Mouse (Mus musculus): ENCODE measurements around the gene Ttf2. TPM values are rescaled to one million over a fixed set of nuclear protein-coding genes. Genes with fewer than 3 reads are reported as not detected.
A peak's percentile ranks its signal among the peaks of the same experiment; 100 is the strongest.

The Ttf2 gene
- polyA plus RNA-seq, 1 experiment from 2014 or later = 12.3 TPM

DNA sequence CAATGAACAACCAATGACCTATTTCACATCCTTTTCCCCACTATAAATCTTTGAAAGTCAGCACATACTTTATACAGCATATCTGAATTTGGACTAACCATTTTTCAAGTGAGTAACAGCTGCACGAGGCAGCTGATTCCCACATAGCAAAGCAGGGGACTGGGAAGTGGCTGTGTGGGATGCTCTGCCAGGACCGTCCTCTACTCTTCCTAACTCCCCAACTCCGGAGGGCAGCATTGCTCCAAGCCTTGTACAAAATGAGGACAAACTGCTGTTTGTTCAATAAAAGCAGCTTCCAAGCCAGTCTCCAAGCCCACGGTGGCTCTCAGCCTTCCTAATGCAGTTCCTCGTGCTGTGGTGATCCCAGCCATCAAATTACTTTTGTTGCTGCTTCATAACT lies 58.8 kb downstream of the Ttf2 start:
- 32% methylated on average over 5 of the region's 5 CpGs for WGBS

DNA sequence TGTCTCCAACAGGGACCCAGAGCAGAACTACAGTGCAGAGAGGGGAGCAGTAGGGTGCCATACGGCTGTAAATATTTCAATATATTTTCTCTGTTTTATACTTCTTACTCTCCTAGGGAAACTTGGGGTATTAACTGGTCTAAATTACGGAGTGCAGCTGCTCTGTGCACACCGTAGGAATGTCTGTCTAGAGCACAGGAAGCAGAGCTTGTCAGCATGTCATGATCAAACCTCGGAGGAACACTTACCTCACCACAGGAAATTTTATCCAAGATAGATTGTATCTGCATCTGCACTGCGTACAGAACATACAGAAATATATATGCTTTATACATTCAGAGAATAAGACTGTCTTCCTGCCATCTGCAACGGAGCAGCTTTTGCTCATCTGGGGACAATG lies 60.9 kb downstream of the Ttf2 start:
- no peaks in the 10 kb centered on the region for H3K27me3 ChIP-seq (ENCODE audit: control insufficient read depth, insufficient read depth, low read length)
- WGBS = 38% methylated on average over 6 of the region's 6 CpGs
- H3K9ac ChIP-seq (ENCODE audit: low read length) = no peak overlapping the region
- no peaks in the 10 kb centered on the region for H3K36me3 ChIP-seq (ENCODE audit: control insufficient read depth, insufficient read depth, low read length)
- no peaks in the 10 kb centered on the region for H3K9me3 ChIP-seq (replicated peaks; ENCODE audit: control insufficient read depth, low read length)
- ATAC-seq (ENCODE audit: insufficient read depth, low FRiP score) = no peak
- no peak overlapping the region for H3K27ac ChIP-seq (ENCODE audit: low read length)
- H3K4me1 ChIP-seq (ENCODE audit: control insufficient read depth, insufficient read depth, low read length) = peaks cover 3% of the 10 kb centered on the region; the same call in 1 of the 2 replicates
- no peak overlapping the region for H3K4me3 ChIP-seq (replicated peaks; ENCODE audit: low read length)
- 0 out of 2 replicates have a peak overlapping the region, but pooled peaks have one; percentile 3 for H3K4me2 ChIP-seq (ENCODE audit: low read depth, low read length)

More for the DNA sequence above, 58.8 kb downstream of the Ttf2 start:
- Histone ChIP-seq H3K4me3 (replicated peaks; ENCODE audit: low read length) (no peak overlapping the region), H3K27ac (ENCODE audit: low read length) (peak overlapping the region; percentile 61; the same call in 1 of the 2 replicates), H3K9ac (ENCODE audit: low read length) (no peak overlapping the region; the same call in 1 of the 2 replicates), H3K9me3 (replicated peaks; ENCODE audit: control insufficient read depth, low read length) (no peaks in the 10 kb centered on the region), H3K4me2 (ENCODE audit: low read depth, low read length) (no peak overlapping the region), H3K27me3 (ENCODE audit: control insufficient read depth, insufficient read depth, low read length) (no peaks in the 10 kb centered on the region), H3K36me3 (ENCODE audit: control insufficient read depth, insufficient read depth, low read length) (no peaks in the 10 kb centered on the region), H3K4me1 (ENCODE audit: control insufficient read depth, insufficient read depth, low read length) (peaks cover 3% of the 10 kb centered on the region; the same call in 1 of the 2 replicates)
- no peak for ATAC-seq (ENCODE audit: insufficient read depth, low FRiP score)

GRCm38 (mm10) chr3:100906916-100907315 lies 62.5 kb downstream of the Ttf2 start:
- ATAC-seq (ENCODE audit: insufficient read depth, low FRiP score) = no peak
- Histone ChIP-seq H3K9me3 (replicated peaks; ENCODE audit: control insufficient read depth, low read length) (no peaks in the 10 kb centered on the region), H3K27ac (ENCODE audit: low read length) (no peak overlapping the region), H3K4me3 (replicated peaks; ENCODE audit: low read length) (no peak overlapping the region), H3K36me3 (ENCODE audit: control insufficient read depth, insufficient read depth, low read length) (no peaks in the 10 kb centered on the region), H3K4me1 (ENCODE audit: control insufficient read depth, insufficient read depth, low read length) (peaks cover 3% of the 10 kb centered on the region; the same call in 1 of the 2 replicates), H3K9ac (ENCODE audit: low read length) (no peak overlapping the region), H3K27me3 (ENCODE audit: control insufficient read depth, insufficient read depth, low read length) (no peaks in the 10 kb centered on the region), H3K4me2 (ENCODE audit: low read depth, low read length) (no peak overlapping the region)
- 34% methylated on average over 3 of the region's 3 CpGs for WGBS

DNA sequence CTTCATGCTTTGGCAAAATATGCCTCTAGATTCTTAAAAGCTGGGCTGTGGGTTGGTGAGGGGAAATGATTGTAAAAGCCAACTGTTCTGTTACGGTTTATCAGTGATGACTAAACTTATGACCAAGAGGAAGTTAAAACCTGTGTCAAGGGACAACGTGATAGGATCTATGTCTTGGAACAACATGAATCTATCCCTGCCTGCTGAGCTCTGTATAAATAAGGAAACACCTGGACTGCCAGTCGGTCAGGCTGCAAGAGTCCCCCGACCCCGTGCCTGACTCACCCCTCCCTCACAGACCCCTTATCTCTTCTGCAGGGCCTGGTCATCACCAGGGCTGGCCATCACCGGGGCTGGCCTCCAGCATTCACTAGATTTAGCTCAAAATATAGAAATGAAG lies 63.3 kb downstream of the Ttf2 start:
- H3K9ac ChIP-seq (ENCODE audit: low read length) = no peak overlapping the region
- H3K27ac ChIP-seq (ENCODE audit: low read length) = no peak overlapping the region
- H3K27me3 ChIP-seq (ENCODE audit: control insufficient read depth, insufficient read depth, low read length) = no peaks in the 10 kb centered on the region
- no peak for ATAC-seq (ENCODE audit: insufficient read depth, low FRiP score)
- H3K4me3 ChIP-seq (replicated peaks; ENCODE audit: low read length) = no peak overlapping the region
- H3K9me3 ChIP-seq (replicated peaks; ENCODE audit: control insufficient read depth, low read length) = no peaks in the 10 kb centered on the region
- H3K36me3 ChIP-seq (ENCODE audit: control insufficient read depth, insufficient read depth, low read length) = no peaks in the 10 kb centered on the region
- peaks cover 3% of the 10 kb centered on the region; the same call in 1 of the 2 replicates for H3K4me1 ChIP-seq (ENCODE audit: control insufficient read depth, insufficient read depth, low read length)
- H3K4me2 ChIP-seq (ENCODE audit: low read depth, low read length) = no peak overlapping the region
- WGBS = 33% methylated on average over 6 of the region's 6 CpGs

GRCm38 (mm10) chr3:100895500-100895899 lies 74.0 kb downstream of the Ttf2 start:
- 78% methylated on average over 6 of the region's 6 CpGs for WGBS

DNA sequence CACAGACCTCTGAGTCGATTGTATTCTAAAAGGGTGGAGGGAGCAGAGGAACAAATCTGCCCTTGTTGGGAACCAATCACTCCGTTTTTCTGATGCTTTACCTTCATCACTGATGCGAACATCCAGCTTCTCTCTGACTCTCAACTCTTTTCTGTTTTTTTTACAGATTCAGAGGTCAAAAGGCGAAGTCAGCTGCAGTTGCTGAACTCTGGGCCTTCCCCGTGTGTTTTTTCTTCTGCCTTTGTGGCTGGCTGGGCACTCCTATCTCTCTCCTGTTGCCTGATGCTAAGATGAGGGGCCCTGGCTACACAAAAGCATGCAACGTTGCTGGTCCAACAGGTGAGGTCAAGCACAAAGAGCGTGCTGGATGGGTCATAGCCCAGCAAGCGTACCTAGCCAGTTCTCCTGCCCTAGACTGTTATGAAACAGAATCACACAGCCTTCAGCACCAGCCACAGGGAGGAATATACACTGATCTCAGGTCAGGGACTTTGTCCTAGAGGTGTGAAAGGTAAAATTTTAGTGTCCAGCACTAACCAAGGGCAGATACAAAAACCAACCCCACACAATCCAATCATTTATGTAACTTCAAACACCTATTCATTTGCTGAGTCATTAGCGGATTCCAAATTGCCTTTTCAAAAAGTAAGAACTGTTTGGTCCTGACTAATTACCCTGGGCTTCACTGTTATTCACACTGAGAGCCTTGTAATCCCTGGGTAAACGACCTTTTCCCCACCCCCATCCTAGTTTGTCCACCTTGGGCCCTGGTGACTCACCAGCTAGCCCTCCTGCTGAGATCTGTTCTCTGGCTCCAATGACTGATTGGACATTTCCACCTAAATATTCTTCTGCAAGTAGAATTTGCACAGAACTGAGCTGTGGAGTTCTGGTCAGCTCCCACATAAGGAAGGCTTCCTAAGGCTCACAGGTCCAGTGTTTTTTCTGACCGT lies 76.8 kb downstream of the Ttf2 start:
- Histone ChIP-seq H3K4me2 (ENCODE audit: low read depth, low read length) (no peak overlapping the region), H3K9me3 (replicated peaks; ENCODE audit: control insufficient read depth, low read length) (no peaks in the 10 kb centered on the region), H3K36me3 (ENCODE audit: control insufficient read depth, insufficient read depth, low read length) (no peaks in the 10 kb centered on the region), H3K27ac (ENCODE audit: low read length) (no peak overlapping the region), H3K4me1 (ENCODE audit: control insufficient read depth, insufficient read depth, low read length) (no peaks in the 10 kb centered on the region), H3K9ac (ENCODE audit: low read length) (no peak overlapping the region), H3K4me3 (replicated peaks; ENCODE audit: low read length) (no peak overlapping the region), H3K27me3 (ENCODE audit: control insufficient read depth, insufficient read depth, low read length) (no peaks in the 10 kb centered on the region)
- ATAC-seq (ENCODE audit: insufficient read depth, low FRiP score) = peak; percentile 69; the same call in 1 of the 2 replicates
- 55% methylated on average over 11 of the region's 11 CpGs for WGBS

More at GRCm38 (mm10) chr3:100895500-100895899, 74.0 kb downstream of the Ttf2 start:
- H3K4me2 ChIP-seq (ENCODE audit: low read depth, low read length) = no peak overlapping the region
- H3K4me1 ChIP-seq (ENCODE audit: control insufficient read depth, insufficient read depth, low read length) = no peaks in the 10 kb centered on the region
- no peak overlapping the region for H3K4me3 ChIP-seq (replicated peaks; ENCODE audit: low read length)
- no peaks in the 10 kb centered on the region for H3K27me3 ChIP-seq (ENCODE audit: control insufficient read depth, insufficient read depth, low read length)
- ATAC-seq (ENCODE audit: insufficient read depth, low FRiP score) = no peak
- H3K9me3 ChIP-seq (replicated peaks; ENCODE audit: control insufficient read depth, low read length) = no peaks in the 10 kb centered on the region
- H3K27ac ChIP-seq (ENCODE audit: low read length) = no peak overlapping the region
- H3K9ac ChIP-seq (ENCODE audit: low read length) = no peak overlapping the region
- H3K36me3 ChIP-seq (ENCODE audit: control insufficient read depth, insufficient read depth, low read length) = no peaks in the 10 kb centered on the region

- Histone ChIP-seq H3K27ac (ENCODE audit: low read length) (no peak overlapping the region), H3K9me3 (replicated peaks; ENCODE audit: control insufficient read depth, low read length) (no peaks in the 10 kb centered on the region), H3K9ac (ENCODE audit: low read length) (no peak overlapping the region), H3K36me3 (ENCODE audit: control insufficient read depth, insufficient read depth, low read length) (no peaks in the 10 kb centered on the region), H3K4me2 (ENCODE audit: low read depth, low read length) (no peak overlapping the region), H3K27me3 (ENCODE audit: control insufficient read depth, insufficient read depth, low read length) (no peaks in the 10 kb centered on the region), H3K4me1 (ENCODE audit: control insufficient read depth, insufficient read depth, low read length) (no peaks in the 10 kb centered on the region), H3K4me3 (replicated peaks; ENCODE audit: low read length) (no peak overlapping the region)
- ATAC-seq (ENCODE audit: insufficient read depth, low FRiP score) = no peak
- WGBS = 86% methylated on average over 3 of the region's 3 CpGs
Observed at GRCm38 (mm10) chr3:100890406-100890805, 79.1 kb downstream of the Ttf2 start.

- WGBS = 95% methylated on average over 1 of the region's 1 CpGs
- H3K36me3 ChIP-seq (ENCODE audit: control insufficient read depth, insufficient read depth, low read length) = no peaks in the 10 kb centered on the region
- no peaks in the 10 kb centered on the region for H3K27me3 ChIP-seq (ENCODE audit: control insufficient read depth, insufficient read depth, low read length)
- no peak overlapping the region for H3K9ac ChIP-seq (ENCODE audit: low read length)
- H3K4me3 ChIP-seq (replicated peaks; ENCODE audit: low read length) = no peak overlapping the region
- ATAC-seq (ENCODE audit: insufficient read depth, low FRiP score) = no peak
- H3K4me2 ChIP-seq (ENCODE audit: low read depth, low read length) = no peak overlapping the region
- no peaks in the 10 kb centered on the region for H3K9me3 ChIP-seq (replicated peaks; ENCODE audit: control insufficient read depth, low read length)
- H3K27ac ChIP-seq (ENCODE audit: low read length) = no peak overlapping the region
- no peaks in the 10 kb centered on the region for H3K4me1 ChIP-seq (ENCODE audit: control insufficient read depth, insufficient read depth, low read length)
Observed at GRCm38 (mm10) chr3:100889234-100889633, 80.2 kb downstream of the Ttf2 start.
